Mouse (Mus musculus): ENCODE results near the gene Tppp3.

- TF ChIP-seq POLR2A (IDR thresholded peaks at IDR 0.05; ENCODE audit: borderline replicate concordance, extremely low read depth, insufficient read depth, insufficient read length, poor library complexity, severe bottlenecking) (no peak), CTCF (IDR thresholded peaks at IDR 0.05; ENCODE audit: borderline replicate concordance, extremely low read depth, insufficient read depth, insufficient read length) (no peak)
These were observed 20.3 kb downstream of the Tppp3 start for GRCm38 (mm10) chr8:105450977-105451376.

Measured in brain, embryonic 14.5 days (tissue).